Mouse (Mus musculus) intestine, embryonic 14.5 days (tissue): ENCODE data around the gene Ddi2. TPM values are rescaled to one million over a fixed set of nuclear protein-coding genes. Genes with fewer than 3 reads are reported as not detected.

Source experiments
- ATAC-seq: fragments of 200-750 bp; cut with Nextera tagmentation; replicated peaks from 2 replicates; pipeline ENCODE4 v1.8.0; 2017; ENCODE audit warnings: low read depth, moderate number of reproducible peaks, moderate TSS enrichment, moderate library complexity; ENCODE audit not compliant: low FRiP score, low TSS enrichment
- DNase-seq: peaks from one replicate; pipeline ENCODE4 v3.0.0-alpha.2; 2018; ENCODE audit warnings: low spot score
- H3K27ac ChIP-seq: fragments of 300-500 bp; sonication (generic); 2 replicates; pipeline ENCODE4 v1.5.1; 2014; ENCODE audit warnings: low read depth, mild to moderate bottlenecking, control low read depth
- H3K27me3 ChIP-seq: fragments of 300-500 bp; sonication (generic); replicated peaks from 2 replicates; pipeline ENCODE4 v1.6.1; 2014; ENCODE audit warnings: low read length, control low read depth; ENCODE audit not compliant: control insufficient read depth, insufficient read depth
- H3K36me3 ChIP-seq: fragments of 300-500 bp; sonication (generic); 2 replicates; pipeline ENCODE4 v1.6.1; 2014; ENCODE audit warnings: low read length, control low read depth; ENCODE audit not compliant: control insufficient read depth, insufficient read depth
- H3K4me1 ChIP-seq: fragments of 300-500 bp; sonication (generic); replicated peaks from 2 replicates; pipeline ENCODE4 v1.6.1; 2014; ENCODE audit warnings: low read length, control low read depth, mixed read lengths; ENCODE audit not compliant: control insufficient read depth, insufficient read depth
- H3K4me2 ChIP-seq: fragments of 300-500 bp; sonication (generic); 2 replicates; pipeline ENCODE4 v1.6.1; 2014; ENCODE audit warnings: low read length
- H3K4me3 ChIP-seq: fragments of 300-500 bp; sonication (generic); 2 replicates; pipeline ENCODE4 v1.5.1; 2014; ENCODE audit warnings: low read depth, low read length, control low read depth, mixed read lengths
- H3K9ac ChIP-seq: fragments of 300-500 bp; sonication (generic); 2 replicates; pipeline ENCODE4 v1.6.1; 2014; ENCODE audit warnings: mild to moderate bottlenecking, low read length
- H3K9me3 ChIP-seq: fragments of 300-500 bp; sonication (generic); 2 replicates; pipeline ENCODE4 v1.6.1; 2016; ENCODE audit warnings: low read length, control low read depth; ENCODE audit not compliant: control insufficient read depth
- WGBS: fragments of 180-500 bp; shearing (Covaris S2); extraction: QIAGEN DNeasy Blood & Tissue Kit; methylation state at CpG from one replicate; pipeline ENCODE4 v1.1.7; 2014; 5-methylcytosine and 5-hydroxymethylcytosine counted together
- polyA plus RNA-seq: library from polyadenylated mRNA; unstranded; fragments of >200 nt; fragmentation: Nextera tagmentation; extraction: Ambion mirVana; gene quantifications from 2 replicates; pipeline ENCODE4 v1.2.1, GENCODE M21; 2014

Gene Ddi2
- polyA plus RNA-seq, 1 experiment from 2014 or later: 19.5 TPM

- H3K27ac ChIP-seq: no peak overlapping the region
- peaks cover 41% of the 10 kb centered on the region for H3K36me3 ChIP-seq
These were observed 81.0 kb downstream of the Ddi2 start for GRCm38 (mm10) chr4:141641961-141642811.

DNA sequence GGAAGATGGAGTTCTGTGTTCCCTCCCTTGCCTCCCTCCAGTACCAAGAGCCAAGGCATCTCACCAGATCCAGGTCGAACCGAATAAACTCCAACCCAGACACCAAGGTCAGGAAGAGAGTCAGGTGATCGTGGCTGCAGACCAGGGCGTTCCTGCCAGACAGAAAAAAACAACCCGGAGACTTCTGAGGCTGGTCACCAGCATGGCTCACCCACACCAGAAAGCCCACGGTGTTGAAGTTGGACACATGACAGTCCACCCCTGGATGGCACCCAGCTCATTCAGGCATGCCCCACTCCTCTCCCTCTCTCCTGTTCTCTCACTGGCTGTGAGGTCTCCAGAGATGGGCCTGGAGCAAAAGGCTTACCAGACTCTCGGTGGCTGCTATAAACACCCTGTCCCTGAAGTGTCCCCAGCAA, 81.9 kb downstream of the Ddi2 start:
- H3K4me3 ChIP-seq: no peak overlapping the region
- H3K4me1 ChIP-seq: peaks cover 6% of the 10 kb centered on the region; the same call in 1 of the 2 replicates
- no peak for DNase-seq
- H3K9me3 ChIP-seq: no peaks in the 10 kb centered on the region
- no peak overlapping the region for H3K27ac ChIP-seq
- no peak overlapping the region for H3K9ac ChIP-seq
- ATAC-seq: no peak
- no peaks in the 10 kb centered on the region for H3K27me3 ChIP-seq
- peaks cover 49% of the 10 kb centered on the region for H3K36me3 ChIP-seq
- no peak overlapping the region for H3K4me2 ChIP-seq
- 79% methylated on average over 7 of the region's 7 CpGs for WGBS

More at GRCm38 (mm10) chr4:141641961-141642811, 81.0 kb downstream of the Ddi2 start:
- Histone ChIP-seq H3K27me3 (no peaks in the 10 kb centered on the region), H3K4me2 (no peak overlapping the region), H3K9me3 (no peaks in the 10 kb centered on the region), H3K9ac (no peak overlapping the region), H3K4me1 (peaks cover 6% of the 10 kb centered on the region; the same call in 1 of the 2 replicates), H3K4me3 (no peak overlapping the region)
- ATAC-seq (0 out of 2 replicates have a peak, but pooled peaks have one; percentile 21), DNase-seq (no peak)
- 88% methylated on average over 25 of the region's 25 CpGs for WGBS

DNA sequence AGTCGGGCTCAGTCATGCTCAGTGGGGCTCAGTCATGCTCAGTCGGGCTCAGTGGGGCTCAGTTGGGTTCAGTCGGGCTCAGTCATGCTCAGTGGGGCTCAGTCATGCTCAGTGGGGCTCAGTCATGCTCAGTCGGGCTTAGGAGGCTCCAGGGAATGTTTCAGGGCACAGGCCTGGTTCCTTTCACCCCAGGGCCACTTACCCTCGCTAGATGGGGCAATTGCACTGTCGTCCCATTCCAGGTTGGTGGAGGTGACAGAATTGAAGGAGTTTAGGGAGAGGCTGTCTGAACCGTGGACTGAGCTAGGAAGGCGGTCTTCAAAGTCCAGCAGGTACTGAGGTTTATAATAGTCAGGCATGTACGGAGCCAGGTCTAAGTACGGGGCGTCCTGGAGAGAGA, 83.7 kb downstream of the Ddi2 start:
- H3K4me2 ChIP-seq: no peak overlapping the region
- DNase-seq (no peak), ATAC-seq (no peak)
- H3K27me3 ChIP-seq: no peaks in the 10 kb centered on the region
- no peak overlapping the region for H3K9ac ChIP-seq
- H3K4me3 ChIP-seq: no peak overlapping the region
- H3K9me3 ChIP-seq: no peaks in the 10 kb centered on the region
- H3K36me3 ChIP-seq: peaks cover 62% of the 10 kb centered on the region
- 78% methylated on average over 11 of the region's 11 CpGs for WGBS
- no peak overlapping the region for H3K27ac ChIP-seq
- H3K4me1 ChIP-seq: peaks cover 6% of the 10 kb centered on the region; the same call in 1 of the 2 replicates

DNA sequence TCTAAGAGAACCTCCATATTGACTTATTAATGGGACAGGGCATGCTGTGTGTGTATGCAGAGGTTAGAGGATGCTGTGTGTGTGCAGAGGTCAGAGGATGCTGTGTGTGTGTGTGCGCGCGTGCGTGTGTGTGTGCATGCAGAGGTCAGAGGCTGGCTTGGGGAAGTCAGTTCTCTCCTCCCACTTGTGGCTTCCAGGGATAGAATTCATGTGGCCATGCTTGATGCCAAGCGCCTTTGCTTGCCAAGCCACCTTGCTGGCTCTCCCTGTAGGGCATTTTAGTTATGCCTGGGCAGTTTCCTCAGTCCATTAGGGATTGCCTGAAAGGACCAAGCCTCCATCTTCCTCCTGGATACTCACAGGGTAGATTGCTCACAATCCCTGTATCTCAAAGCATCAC, 86.5 kb downstream of the Ddi2 start:
- no peak for ATAC-seq
- H3K36me3 ChIP-seq: peaks cover 76% of the 10 kb centered on the region
- no peaks in the 10 kb centered on the region for H3K4me1 ChIP-seq
- H3K4me3 ChIP-seq: no peak overlapping the region
- H3K4me2 ChIP-seq: no peak overlapping the region
- H3K9ac ChIP-seq: no peak overlapping the region
- no peak overlapping the region for H3K27ac ChIP-seq
- no peaks in the 10 kb centered on the region for H3K9me3 ChIP-seq
- H3K27me3 ChIP-seq: no peaks in the 10 kb centered on the region
- DNase-seq: no peak
- 93% methylated on average over 5 of the region's 5 CpGs for WGBS

- Histone ChIP-seq H3K4me3 (no peak overlapping the region), H3K4me1 (no peaks in the 10 kb centered on the region), H3K9ac (no peak overlapping the region), H3K36me3 (peaks cover 76% of the 10 kb centered on the region), H3K9me3 (no peaks in the 10 kb centered on the region), H3K27me3 (no peaks in the 10 kb centered on the region), H3K27ac (no peak overlapping the region), H3K4me2 (no peak overlapping the region)
- 71% methylated on average over 9 of the region's 9 CpGs for WGBS
- ATAC-seq (no peak), DNase-seq (no peak)
These were observed 87.2 kb downstream of the Ddi2 start for GRCm38 (mm10) chr4:141635991-141636390.

- peaks cover 88% of the 10 kb centered on the region for H3K36me3 ChIP-seq
- ATAC-seq: no peak
- 90% methylated on average over 21 of the region's 21 CpGs for WGBS
- H3K4me1 ChIP-seq: no peaks in the 10 kb centered on the region
- H3K27ac ChIP-seq: no peak overlapping the region
- H3K9me3 ChIP-seq: no peaks in the 10 kb centered on the region
- H3K4me3 ChIP-seq: no peak overlapping the region
- H3K9ac ChIP-seq: no peak overlapping the region
- no peak for DNase-seq
- H3K27me3 ChIP-seq: no peaks in the 10 kb centered on the region
- no peak overlapping the region for H3K4me2 ChIP-seq
These were observed 90.9 kb downstream of the Ddi2 start for GRCm38 (mm10) chr4:141632111-141632873.

DNA sequence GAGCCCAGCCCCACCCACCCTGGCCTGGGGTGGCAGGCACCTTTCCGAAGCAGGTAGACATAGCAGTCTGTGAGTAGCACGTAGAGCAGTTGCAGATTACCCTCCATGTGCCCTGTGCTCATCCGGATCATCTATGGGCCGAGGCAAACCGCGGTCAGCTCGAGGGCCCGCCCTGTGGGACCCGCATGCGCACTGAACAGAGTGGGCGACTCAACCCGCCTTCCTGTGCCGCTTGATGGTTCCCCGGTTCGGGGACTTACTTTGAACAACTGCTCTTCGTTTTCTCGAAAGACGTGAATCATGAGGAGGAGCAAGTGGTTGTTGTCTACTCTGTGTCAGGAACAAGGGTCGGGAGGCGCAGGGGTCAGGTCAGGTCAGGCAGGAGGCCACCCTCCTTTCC, 92.0 kb downstream of the Ddi2 start:
- Histone ChIP-seq H3K4me1 (no peaks in the 10 kb centered on the region), H3K27ac (no peak overlapping the region), H3K9me3 (no peaks in the 10 kb centered on the region), H3K4me2 (no peak overlapping the region), H3K36me3 (peaks cover 86% of the 10 kb centered on the region), H3K4me3 (no peak overlapping the region), H3K9ac (no peak overlapping the region), H3K27me3 (no peaks in the 10 kb centered on the region)
- no peak for DNase-seq
- ATAC-seq: no peak
- WGBS: 92% methylated on average over 20 of the region's 20 CpGs

DNA sequence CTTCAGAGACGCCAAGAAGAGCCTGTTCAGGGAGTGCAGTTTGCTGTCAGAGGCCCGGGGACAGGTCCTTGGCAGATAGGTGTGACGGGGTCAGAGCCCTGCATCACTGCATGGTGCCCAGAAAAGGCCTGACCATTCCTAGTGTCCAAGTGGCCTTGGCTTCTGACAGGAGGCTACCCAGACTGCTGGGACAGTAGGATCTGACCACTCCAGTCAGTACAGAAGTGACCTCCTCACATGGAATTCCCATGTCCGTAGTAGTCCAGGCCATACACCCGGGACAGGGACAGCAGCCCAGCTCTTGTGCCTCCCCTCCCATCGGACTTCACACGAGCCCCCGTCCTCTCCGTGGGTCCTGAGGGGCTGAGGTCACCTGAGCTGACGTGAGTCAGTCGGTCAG, 93.2 kb downstream of the Ddi2 start:
- Histone ChIP-seq H3K27me3 (no peaks in the 10 kb centered on the region), H3K9me3 (no peaks in the 10 kb centered on the region), H3K4me1 (no peaks in the 10 kb centered on the region), H3K27ac (no peak overlapping the region), H3K9ac (no peak overlapping the region), H3K4me3 (no peak overlapping the region), H3K36me3 (peaks cover 85% of the 10 kb centered on the region), H3K4me2 (no peak overlapping the region)
- WGBS: 90% methylated on average over 11 of the region's 11 CpGs
- no peak for DNase-seq
- no peak for ATAC-seq
